ENCODE assay signal across 8 mouse cellular contexts in genomic region chr11:106612209-106612960, GRCm38 (mm10). TPM values are rescaled to one million over a fixed set of nuclear protein-coding genes. Genes with fewer than 3 reads are reported as not detected.
A peak's percentile ranks its signal among the peaks of the same experiment; 100 is the strongest.
DNase-seq lines count a peak whose midpoint lies in the region; ATAC-seq and TF ChIP-seq lines count a peak whose summit lies in the region.

No protein-coding gene starts in this region.

- no peak for TF ChIP-seq EP300 in MEL (IDR thresholded peaks at IDR 0.05; ENCODE audit: low read depth in 1 of 2, low read length in 2 of 2)

- H3K4me1 ChIP-seq in MEL (ENCODE audit: control insufficient read depth in 1 of 2, insufficient read depth in 2 of 2, low read length in 2 of 2), result peaks cover 7 to 19% of the 10 kb centered on the region in 2 experiments
- H3K4me1 ChIP-seq in brown adipose tissue, adult 24 weeks (ENCODE audit: control insufficient read depth, insufficient read depth, insufficient read length, low read length), result peaks cover 4% of the 10 kb centered on the region; the same call in 1 of the 2 replicates
- peaks cover 45% of the 10 kb centered on the region for H3K4me1 ChIP-seq in erythroblast, embryonic 14.5 days (ENCODE audit: control insufficient read depth)
- H3K4me1 ChIP-seq in heart, embryonic 13.5 days, result peaks cover 52% of the 10 kb centered on the region
- peaks cover 8% of the 10 kb centered on the region; the same call in 1 of the 2 replicates for H3K4me1 ChIP-seq in kidney, embryonic 16.5 days (ENCODE audit: insufficient read depth, low read length)
- peaks cover 46% of the 10 kb centered on the region for H3K4me1 ChIP-seq in liver, embryonic 15.5 days (replicated peaks)
- H3K4me1 ChIP-seq in neural tube, embryonic 13.5 days (replicated peaks), result peaks cover 27% of the 10 kb centered on the region

- no peaks in the 10 kb centered on the region for H3K9me3 ChIP-seq in MEL (replicated peaks; ENCODE audit: insufficient read depth, low read length)
- H3K9me3 ChIP-seq in erythroblast, embryonic 14.5 days (ENCODE audit: control insufficient read depth, low read length), result no peaks in the 10 kb centered on the region
- H3K9me3 ChIP-seq in heart, embryonic 13.5 days, result no peaks in the 10 kb centered on the region
- H3K9me3 ChIP-seq in kidney, embryonic 16.5 days (ENCODE audit: low read length), result no peaks in the 10 kb centered on the region
- no peaks in the 10 kb centered on the region for H3K9me3 ChIP-seq in liver, embryonic 15.5 days (replicated peaks)
- no peaks in the 10 kb centered on the region for H3K9me3 ChIP-seq in neural tube, embryonic 13.5 days

- peak overlapping the region; percentile 73 to 98 for H3K4me3 ChIP-seq in MEL (ENCODE audit: control insufficient read depth in 1 of 2, insufficient read depth in 1 of 2, low read depth in 2 of 2, low read length in 2 of 2)
- H3K4me3 ChIP-seq in brown adipose tissue, adult 24 weeks (ENCODE audit: insufficient read depth, low read depth, low read length), result peak overlapping the region; percentile 96
- peak overlapping the region; percentile 88 for H3K4me3 ChIP-seq in erythroblast, embryonic 14.5 days (replicated peaks)
- peak overlapping the region; percentile 92 for H3K4me3 ChIP-seq in heart, embryonic 13.5 days
- peak overlapping the region; percentile 71 for H3K4me3 ChIP-seq in kidney, embryonic 16.5 days (ENCODE audit: low read length)
- H3K4me3 ChIP-seq in liver, embryonic 15.5 days (replicated peaks), result peak overlapping the region; percentile 95
- peak overlapping the region; percentile 99 for H3K4me3 ChIP-seq in neural tube, embryonic 13.5 days

- TF ChIP-seq CTCF in MEL (IDR thresholded peaks at IDR 0.05 in 2 of 3, conservative IDR thresholded peaks at IDR 0.05 in 1 of 3; ENCODE audit: control insufficient read depth in 1 of 3, insufficient read depth in 1 of 3, low read depth in 2 of 3, low read length in 3 of 3, poor library complexity in 1 of 3, severe bottlenecking in 1 of 3), result no peak

- H3K27me3 ChIP-seq in MEL (ENCODE audit: control insufficient read depth in 1 of 2, insufficient read depth in 2 of 2, low read length in 2 of 2), result no peaks in the 10 kb centered on the region
- 0 out of 2 replicates have a peak, but pooled peaks cover 3% of the 10 kb centered on the region for H3K27me3 ChIP-seq in erythroblast, embryonic 14.5 days (ENCODE audit: control insufficient read depth)
- H3K27me3 ChIP-seq in heart, embryonic 13.5 days (replicated peaks), result no peaks in the 10 kb centered on the region
- H3K27me3 ChIP-seq in kidney, embryonic 16.5 days (ENCODE audit: insufficient read depth, low read length), result no peaks in the 10 kb centered on the region
- no peaks in the 10 kb centered on the region for H3K27me3 ChIP-seq in liver, embryonic 15.5 days
- peaks cover 4% of the 10 kb centered on the region; the same call in 1 of the 2 replicates for H3K27me3 ChIP-seq in neural tube, embryonic 13.5 days

- under 1% methylated on average over 62 of the region's 67 CpGs for WGBS in heart, embryonic 13.5 days
- under 1% methylated on average over 67 of the region's 67 CpGs for WGBS in kidney, embryonic 16.5 days
- WGBS in liver, embryonic 15.5 days (ENCODE audit: insufficient replicate concordance), result under 1% methylated on average over 66 of the region's 67 CpGs
- under 1% methylated on average over 67 of the region's 67 CpGs for WGBS in neural tube, embryonic 13.5 days

- H3K36me3 ChIP-seq in MEL (ENCODE audit: control insufficient read depth in 1 of 2, insufficient read depth in 2 of 2, low read length in 2 of 2), result peaks cover 0 to 15% of the 10 kb centered on the region in 2 experiments; a peak in 2 of 4 replicates
- no peaks in the 10 kb centered on the region for H3K36me3 ChIP-seq in erythroblast, embryonic 14.5 days (ENCODE audit: control insufficient read depth)
- H3K36me3 ChIP-seq in heart, embryonic 13.5 days, result no peaks in the 10 kb centered on the region
- no peaks in the 10 kb centered on the region for H3K36me3 ChIP-seq in kidney, embryonic 16.5 days (ENCODE audit: insufficient read depth, low read length)
- H3K36me3 ChIP-seq in liver, embryonic 15.5 days (replicated peaks), result no peaks in the 10 kb centered on the region
- no peaks in the 10 kb centered on the region for H3K36me3 ChIP-seq in neural tube, embryonic 13.5 days

- peaks cover 36% of the 10 kb centered on the region for H3K79me2 ChIP-seq in MEL (ENCODE audit: control insufficient read depth, insufficient read depth, low read length, poor library complexity)

- peak; percentile 71 to 95; a peak in 3 of 4 replicates for TF ChIP-seq POLR2A in MEL (IDR thresholded peaks at IDR 0.05; ENCODE audit: control insufficient read depth in 1 of 2, insufficient read depth in 1 of 2, low read depth in 1 of 2, low read length in 2 of 2, poor library complexity in 1 of 2)

- H3K4me2 ChIP-seq in heart, embryonic 13.5 days, result peak overlapping the region; percentile 78
- peak overlapping the region; percentile 79 for H3K4me2 ChIP-seq in kidney, embryonic 16.5 days (replicated peaks; ENCODE audit: low read depth, low read length)
- H3K4me2 ChIP-seq in liver, embryonic 15.5 days, result peak overlapping the region; percentile 91
- H3K4me2 ChIP-seq in neural tube, embryonic 13.5 days, result peak overlapping the region; percentile 93

- H3K9ac ChIP-seq in MEL (ENCODE audit: control insufficient read depth, low read depth, low read length, poor library complexity, severe bottlenecking), result peak overlapping the region; percentile 90
- peak overlapping the region; percentile 97 for H3K9ac ChIP-seq in heart, embryonic 13.5 days
- H3K9ac ChIP-seq in kidney, embryonic 16.5 days (replicated peaks; ENCODE audit: low read length), result peak overlapping the region; percentile 76
- H3K9ac ChIP-seq in liver, embryonic 15.5 days, result peak overlapping the region; percentile 98
- peak overlapping the region; percentile 94 for H3K9ac ChIP-seq in neural tube, embryonic 13.5 days

- TF ChIP-seq RAD21 in MEL (IDR thresholded peaks at IDR 0.05; ENCODE audit: low read depth, low read length), result no peak

- peak overlapping the region; percentile 43 for H3K27ac ChIP-seq in MEL (ENCODE audit: control insufficient read depth, low read depth, low read length)
- peak overlapping the region; percentile 74 for H3K27ac ChIP-seq in brown adipose tissue, adult 24 weeks (replicated peaks; ENCODE audit: low read depth, low read length)
- H3K27ac ChIP-seq in heart, embryonic 13.5 days (replicated peaks), result peak overlapping the region; percentile 94
- peak overlapping the region; percentile 63 for H3K27ac ChIP-seq in kidney, embryonic 16.5 days (ENCODE audit: low read length)
- peak overlapping the region; percentile 98 for H3K27ac ChIP-seq in liver, embryonic 15.5 days (replicated peaks)
- H3K27ac ChIP-seq in neural tube, embryonic 13.5 days (replicated peaks), result peak overlapping the region; percentile 86

- DNase-seq in MEL (ENCODE audit: low read depth, low spot score), result peak; percentile 81
- DNase-seq in thymus, postnatal 14 days, result peak; percentile 52

- ATAC-seq in heart, embryonic 13.5 days (ENCODE audit: extremely low read depth, insufficient number of reproducible peaks, low FRiP score, low TSS enrichment), result peak; percentile 35; the same call in 1 of the 2 replicates
- peak; percentile 74 for ATAC-seq in kidney, embryonic 16.5 days (ENCODE audit: low FRiP score, low TSS enrichment)
- ATAC-seq in liver, embryonic 15.5 days (ENCODE audit: insufficient read depth), result peak; percentile 84
- ATAC-seq in neural tube, embryonic 13.5 days (ENCODE audit: low read depth), result peak; percentile 89

TF ChIP-seq in MEL, 35 proteins besides CTCF, POLR2A, EP300 and RAD21:
- TF ChIP-seq MAX (IDR thresholded peaks at IDR 0.05; ENCODE audit: low read length) (peak; percentile 51), HCFC1 (IDR thresholded peaks at IDR 0.05; ENCODE audit: low read depth, low read length) (peak; percentile 57; the same call in 1 of the 2 replicates), USF1 (IDR thresholded peaks at IDR 0.05; ENCODE audit: low read depth, low read length) (no peak), ZMIZ1 (IDR thresholded peaks at IDR 0.05; ENCODE audit: low read depth, low read length) (peak; percentile 71), SIN3A (IDR thresholded peaks at IDR 0.05; ENCODE audit: low read length) (peak; percentile 57), JUND (IDR thresholded peaks at IDR 0.05; ENCODE audit: low read depth, low read length) (no peak), NELFE (IDR thresholded peaks at IDR 0.05; ENCODE audit: low read depth, low read length) (peak; percentile 69), GATA1 (IDR thresholded peaks at IDR 0.05; ENCODE audit: low read depth, low read length) (no peak), MXI1 (IDR thresholded peaks at IDR 0.05; ENCODE audit: low read depth, low read length) (peak; percentile 80), TBP (IDR thresholded peaks at IDR 0.05; ENCODE audit: low read depth, low read length) (peak; percentile 39; the same call in 1 of the 2 replicates), CHD1 (IDR thresholded peaks at IDR 0.05; ENCODE audit: low read depth, low read length) (peak; percentile 90; the same call in 1 of the 2 replicates), UBTF (IDR thresholded peaks at IDR 0.05; ENCODE audit: borderline replicate concordance, insufficient read depth, low read depth, low read length) (peak; percentile 96), ZNF384 (IDR thresholded peaks at IDR 0.05; ENCODE audit: low read depth, low read length) (no peak), ELF1 (IDR thresholded peaks at IDR 0.05; ENCODE audit: low read depth, low read length) (no peak), RCOR1 (IDR thresholded peaks at IDR 0.05; ENCODE audit: low read depth, low read length) (peak; percentile 24; the same call in 1 of the 2 replicates), POLR2AphosphoS2 (IDR thresholded peaks at IDR 0.05; ENCODE audit: low read length) (peak; percentile 74; the same call in 1 of the 2 replicates)

RNA-seq across cellular contexts. Expression of gene Tex2, which starts 0.8 kb away (rescaled TPM):
- 21.9 and 24.8 TPM in 2 replicates for total RNA-seq in MEL (2012; rRNA removed)
- polyA plus RNA-seq in MEL (2012; ENCODE audit: insufficient read depth in 1 of 2, insufficient read length in 2 of 2, low read depth in 1 of 2, low replicate concordance in 2 of 2, missing spikeins in 1 of 2), result 10 to 100 TPM in 1 of 2 experiments, not detected in 1; 13.7 TPM
- 32.8 and 33.5 TPM in 2 replicates for polyA plus RNA-seq in brown adipose tissue, adult 24 weeks (2012; ENCODE audit: insufficient read depth, insufficient read length, missing spikeins)
- 0.44 and 0.56 TPM in 2 replicates for polyA plus RNA-seq in erythroblast, embryonic 14.5 days (2012)
- polyA plus RNA-seq in heart, embryonic 13.5 days (2015; fragmentation: Nextera tagmentation; extraction: Ambion mirVana), result 12.3 and 13.1 TPM in 2 replicates
- 9.6 and 10.3 TPM in 2 replicates for polyA plus RNA-seq in kidney, embryonic 16.5 days (2015; fragmentation: Nextera tagmentation; extraction: Ambion mirVana)
- 9.2 and 10.2 TPM in 2 replicates for polyA plus RNA-seq in liver, embryonic 15.5 days (2015; fragmentation: Nextera tagmentation; extraction: Ambion mirVana)
- 24.0 and 27.3 TPM in 2 replicates for polyA plus RNA-seq in neural tube, embryonic 13.5 days (2015; fragmentation: Nextera tagmentation; extraction: Ambion mirVana)

Comparison
In these comparisons a context has a peak if more than half of its experiments do, and no peak if none do; other contexts are left out.
1. Peak in every context shown above with its lines: DNase-seq, ATAC-seq, H3K4me3 ChIP-seq and H3K27ac ChIP-seq.
2. H3K27ac ChIP-seq: peak in every context shown above with its lines; median percentile 98 in liver, embryonic 15.5 days; 94 in heart, embryonic 13.5 days; 86 in neural tube, embryonic 13.5 days; 74 in brown adipose tissue, adult 24 weeks; 63 in kidney, embryonic 16.5 days; 43 in MEL.
3. ATAC-seq: peak in every context shown above with its lines; median percentile 89 in neural tube, embryonic 13.5 days; 84 in liver, embryonic 15.5 days; 74 in kidney, embryonic 16.5 days; 35 in heart, embryonic 13.5 days.